Mouse (Mus musculus) bone marrow, adult 2 months (tissue): ENCODE measurements around the gene Ccdc71.

Experiments
- CTCF ChIP-seq: fragments of 200-500 bp; IDR thresholded peaks from 2 replicates; pipeline ENCODE4 v1.5.1; 2011; ENCODE audit warnings: low read length, control low read depth; ENCODE audit not compliant: control insufficient read depth, insufficient read depth
- POLR2A ChIP-seq: fragments of 200-500 bp; IDR thresholded peaks from 2 replicates; pipeline ENCODE4 v1.6.1; 2011; ENCODE audit warnings: low read depth, mild to moderate bottlenecking, control low read depth, low read length, borderline replicate concordance; ENCODE audit not compliant: control insufficient read depth

DNA sequence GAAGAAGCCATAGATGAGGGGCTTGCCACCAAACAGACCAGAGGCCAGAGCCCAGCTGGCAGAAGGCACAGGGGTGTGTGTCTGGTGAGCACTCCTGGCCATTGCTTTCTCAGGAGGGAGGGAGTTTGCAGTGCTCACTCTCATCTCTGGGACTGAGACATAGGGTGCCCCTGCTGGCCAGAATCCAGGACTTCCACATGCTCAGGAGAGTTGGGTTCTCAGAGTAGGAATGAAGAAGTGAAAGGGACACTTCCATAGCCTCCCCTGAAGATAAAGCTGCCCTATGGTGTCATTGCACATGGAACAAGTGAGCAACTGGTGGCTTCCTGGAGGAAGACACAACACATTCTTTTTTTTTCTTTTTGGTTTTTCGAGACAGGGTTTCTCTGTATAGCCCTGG lies 14.2 kb downstream of the Ccdc71 start:
- TF ChIP-seq POLR2A (no peak), CTCF (no peak)
